Mouse (Mus musculus) CH12.LX (cell line): Measurements from ENCODE around the gene Cep104. TPM values are rescaled to one million over a fixed set of nuclear protein-coding genes. Genes with fewer than 3 reads are reported as not detected.

Experiments used
- DNase-seq: peaks from one replicate; pipeline ENCODE4 v3.0.0-alpha.2; 2013; ENCODE audit errors: extremely low read depth
- H3K27ac ChIP-seq: 2 replicates; pipeline ENCODE4 v1.5.1; 2012; ENCODE audit warnings: low read depth, mild to moderate bottlenecking, control low read depth, moderate library complexity; ENCODE audit not compliant: insufficient read depth
- H3K27me3 ChIP-seq: replicated peaks from 2 replicates; pipeline ENCODE3; 2012; ENCODE audit warnings: inconsistent platforms
- H3K36me3 ChIP-seq, 2 experiments: replicated peaks in 1 of 2; 2 replicates each; pipeline versions ENCODE3 to v1.6.1; 2012; ENCODE audit warnings: inconsistent platforms in 1 of 2, low read length in 1 of 2, mild to moderate bottlenecking in 1 of 2, mixed read lengths in 1 of 2, moderate library complexity in 1 of 2; ENCODE audit not compliant: control insufficient read depth in 1 of 2, insufficient read depth in 1 of 2
- H3K4me1 ChIP-seq, 2 experiments: 2 replicates each; pipeline ENCODE4 v1.6.1; 2012; ENCODE audit warnings: inconsistent platforms in 1 of 2, moderate library complexity in 1 of 2; ENCODE audit not compliant: insufficient read depth in 2 of 2, control insufficient read depth in 1 of 2
- H3K4me2 ChIP-seq: 2 replicates; pipeline ENCODE4 v1.6.1; 2012; ENCODE audit warnings: low read depth, mild to moderate bottlenecking, control low read depth; ENCODE audit not compliant: poor library complexity, insufficient read depth, severe bottlenecking
- H3K4me3 ChIP-seq, 3 experiments: fragments of 150-350 bp in 1 of 3; sonication (generic) in 1 of 3; replicated peaks in 1 of 3; 2 replicates each; pipeline versions ENCODE3 to v1.5.1; 2011 to 2012; ENCODE audit warnings: low read depth in 2 of 3, low read length in 2 of 3, mild to moderate bottlenecking in 2 of 3, moderate library complexity in 2 of 3, control low read depth in 1 of 3, improper control_type of control experiment in 1 of 3, inconsistent platforms in 1 of 3, mixed read lengths in 1 of 3; ENCODE audit not compliant: poor library complexity in 1 of 3
- H3K79me2 ChIP-seq: replicated peaks from 2 replicates; pipeline ENCODE4 v1.6.1; 2012; ENCODE audit warnings: mild to moderate bottlenecking, moderate library complexity; ENCODE audit not compliant: control insufficient read depth, poor library complexity, insufficient read depth, severe bottlenecking; ENCODE audit errors: extremely low read depth
- H3K9ac ChIP-seq: 2 replicates; pipeline ENCODE4 v1.6.1; 2012; ENCODE audit warnings: low read depth, mild to moderate bottlenecking, control low read depth, moderate library complexity; ENCODE audit not compliant: insufficient read depth
- H3K9me3 ChIP-seq: replicated peaks from 2 replicates; pipeline ENCODE3; 2012; ENCODE audit warnings: low read length, inconsistent platforms, mixed read lengths
- BHLHE40 ChIP-seq: IDR thresholded peaks from 2 replicates; pipeline ENCODE4 v1.6.1; 2011; ENCODE audit warnings: mild to moderate bottlenecking, low read depth, low read length, improper control_type of control experiment
- CHD1 ChIP-seq: IDR thresholded peaks from 2 replicates; pipeline ENCODE4 v1.6.1; 2012; ENCODE audit warnings: low read depth, low read length, improper control_type of control experiment, inconsistent platforms
- CHD2 ChIP-seq: IDR thresholded peaks from 2 replicates; pipeline ENCODE4 v1.6.1; 2011; ENCODE audit warnings: low read length, improper control_type of control experiment
- CTCF ChIP-seq, 2 experiments: IDR thresholded peaks in 1 of 2; conservative IDR thresholded peaks in 1 of 2; 2 replicates each; pipeline ENCODE4 v1.5.1; 2011 to 2012; ENCODE audit warnings: low read depth in 2 of 2, low read length in 2 of 2, improper control_type of control experiment in 1 of 2, inconsistent platforms in 1 of 2, mild to moderate bottlenecking in 1 of 2, moderate library complexity in 1 of 2
- E2F4 ChIP-seq: IDR thresholded peaks from 2 replicates; pipeline ENCODE4 v1.6.1; 2011; ENCODE audit warnings: low read depth, low read length, improper control_type of control experiment; ENCODE audit not compliant: insufficient replicate concordance
- ELF1 ChIP-seq: IDR thresholded peaks from 2 replicates; pipeline ENCODE4 v1.6.1; 2014; ENCODE audit warnings: low read depth, mild to moderate bottlenecking, inconsistent platforms, low read length, improper control_type of control experiment
- EP300 ChIP-seq: IDR thresholded peaks from 2 replicates; pipeline ENCODE4 v1.6.1; 2011; ENCODE audit warnings: low read length, improper control_type of control experiment
- ETS1 ChIP-seq: conservative IDR thresholded peaks from 2 replicates; pipeline ENCODE4 v1.6.1; 2012; ENCODE audit warnings: low read depth, mild to moderate bottlenecking, inconsistent platforms, low read length, improper control_type of control experiment, moderate library complexity
- GABPA ChIP-seq: IDR thresholded peaks from 2 replicates; pipeline ENCODE4 v1.6.1; 2012; ENCODE audit warnings: low read depth, low read length, improper control_type of control experiment, inconsistent platforms; ENCODE audit not compliant: insufficient replicate concordance
- HCFC1 ChIP-seq: IDR thresholded peaks from 2 replicates; pipeline ENCODE4 v1.6.1; 2012; ENCODE audit warnings: low read depth, mild to moderate bottlenecking, inconsistent platforms, low read length, improper control_type of control experiment
- IRF4 ChIP-seq: IDR thresholded peaks from 2 replicates; pipeline ENCODE4 v1.6.1; 2014; ENCODE audit warnings: low read depth, mild to moderate bottlenecking, inconsistent platforms, low read length, improper control_type of control experiment
- JUND ChIP-seq: conservative IDR thresholded peaks from 2 replicates; pipeline ENCODE4 v1.6.1; 2011; ENCODE audit warnings: low read depth, low read length, improper control_type of control experiment
- KAT2A ChIP-seq: IDR thresholded peaks from 2 replicates; pipeline ENCODE4 v1.6.1; 2012; ENCODE audit warnings: low read length, improper control_type of control experiment, inconsistent platforms; ENCODE audit not compliant: insufficient replicate concordance
- MAFK ChIP-seq: IDR thresholded peaks from 2 replicates; pipeline ENCODE4 v1.6.1; 2011; ENCODE audit warnings: low read length, improper control_type of control experiment; ENCODE audit not compliant: insufficient replicate concordance
- MAX ChIP-seq: IDR thresholded peaks from 2 replicates; pipeline ENCODE4 v1.6.1; 2011; ENCODE audit warnings: low read length, improper control_type of control experiment
- MAZ ChIP-seq: IDR thresholded peaks from 2 replicates; pipeline ENCODE4 v1.6.1; 2012; ENCODE audit warnings: low read depth, mild to moderate bottlenecking, inconsistent platforms, low read length, improper control_type of control experiment, moderate library complexity
- MEF2A ChIP-seq: IDR thresholded peaks from 2 replicates; pipeline ENCODE4 v1.6.1; 2014; ENCODE audit warnings: low read depth, mild to moderate bottlenecking, inconsistent platforms, low read length, improper control_type of control experiment, borderline replicate concordance
- MXI1 ChIP-seq: IDR thresholded peaks from 2 replicates; pipeline ENCODE4 v1.6.1; 2011; ENCODE audit warnings: mild to moderate bottlenecking, low read depth, low read length, improper control_type of control experiment
- MYC ChIP-seq: IDR thresholded peaks from 2 replicates; pipeline ENCODE4 v1.6.1; 2011; ENCODE audit warnings: low read depth, mild to moderate bottlenecking, improper control_type of control experiment, low read length
- NELFE ChIP-seq: IDR thresholded peaks from 2 replicates; pipeline ENCODE4 v1.6.1; 2011; ENCODE audit warnings: low read depth, low read length, improper control_type of control experiment
- NRF1 ChIP-seq: IDR thresholded peaks from 2 replicates; pipeline ENCODE4 v1.6.1; 2014; ENCODE audit warnings: low read depth, mild to moderate bottlenecking, inconsistent platforms, low read length, improper control_type of control experiment, moderate library complexity
- PAX5 ChIP-seq: IDR thresholded peaks from 2 replicates; pipeline ENCODE4 v1.6.1; 2012; ENCODE audit warnings: low read length, inconsistent platforms, mixed read lengths
- POLR2A ChIP-seq: IDR thresholded peaks from 2 replicates; pipeline ENCODE4 v1.6.1; 2011; ENCODE audit warnings: low read depth, mild to moderate bottlenecking, improper control_type of control experiment, low read length
- POLR2AphosphoS2 ChIP-seq: IDR thresholded peaks from 2 replicates; pipeline ENCODE4 v1.6.1; 2011; ENCODE audit warnings: low read depth, low read length, improper control_type of control experiment
- RAD21 ChIP-seq: IDR thresholded peaks from 2 replicates; pipeline ENCODE4 v1.6.1; 2011; ENCODE audit warnings: low read depth, mild to moderate bottlenecking, low read length, improper control_type of control experiment, moderate library complexity
- RCOR1 ChIP-seq: conservative IDR thresholded peaks from 2 replicates; pipeline ENCODE4 v1.6.1; 2012; ENCODE audit warnings: low read depth, mild to moderate bottlenecking, inconsistent platforms, low read length, improper control_type of control experiment
- SIN3A ChIP-seq: IDR thresholded peaks from 2 replicates; pipeline ENCODE4 v1.6.1; 2012; ENCODE audit warnings: low read length, improper control_type of control experiment, inconsistent platforms
- SMC3 ChIP-seq: IDR thresholded peaks from 2 replicates; pipeline ENCODE4 v1.6.1; 2011; ENCODE audit warnings: low read depth, low read length, improper control_type of control experiment
- TBP ChIP-seq: conservative IDR thresholded peaks from 2 replicates; pipeline ENCODE4 v1.6.1; 2011; ENCODE audit warnings: low read depth, low read length, improper control_type of control experiment
- TCF12 ChIP-seq: IDR thresholded peaks from 2 replicates; pipeline ENCODE4 v1.6.1; 2014; ENCODE audit warnings: low read depth, mild to moderate bottlenecking, inconsistent platforms, low read length, improper control_type of control experiment
- UBTF ChIP-seq: IDR thresholded peaks from 2 replicates; pipeline ENCODE4 v1.6.1; 2012; ENCODE audit warnings: low read depth, mild to moderate bottlenecking, inconsistent platforms, low read length, improper control_type of control experiment, moderate library complexity
- USF1 ChIP-seq: IDR thresholded peaks from 2 replicates; pipeline ENCODE4 v1.6.1; 2014; ENCODE audit warnings: low read depth, mild to moderate bottlenecking, inconsistent platforms, low read length, improper control_type of control experiment
- USF2 ChIP-seq: conservative IDR thresholded peaks from 2 replicates; pipeline ENCODE4 v1.6.1; 2011; ENCODE audit warnings: low read depth, low read length, improper control_type of control experiment
- ZC3H11A ChIP-seq: IDR thresholded peaks from 2 replicates; pipeline ENCODE4 v1.6.1; 2012; ENCODE audit warnings: low read depth, mild to moderate bottlenecking, inconsistent platforms, low read length, improper control_type of control experiment
- ZKSCAN1 ChIP-seq: IDR thresholded peaks from 2 replicates; pipeline ENCODE4 v1.6.1; 2012; ENCODE audit warnings: low read depth, inconsistent platforms, low read length, improper control_type of control experiment, borderline replicate concordance
- ZMIZ1 ChIP-seq: IDR thresholded peaks from 2 replicates; pipeline ENCODE4 v1.6.1; 2012; ENCODE audit warnings: low read depth, mild to moderate bottlenecking, inconsistent platforms, low read length, improper control_type of control experiment
- ZNF384 ChIP-seq: IDR thresholded peaks from 2 replicates; pipeline ENCODE4 v1.6.1; 2012; ENCODE audit warnings: low read depth, low read length, improper control_type of control experiment, inconsistent platforms
- dilution Hi-C: fragments of 300-500 bp; cut with MboI; formaldehyde crosslinking; loops from 2 replicates; pipeline ENCODE4 v1.14.3; 2020; ENCODE audit warnings: low sequenced_read_pairs; ENCODE audit not compliant: extremely low pct_unique_long_range_greater_than_20kb, extremely low pct_ligation_motif_present
- in situ Hi-C: fragments of 300-500 bp; cut with MboI; formaldehyde crosslinking; loops from 3 replicates; pipeline ENCODE4 v1.14.3; 2019; ENCODE audit warnings: low sequenced_read_pairs, low pct_ligation_motif_present, low pct_unique_long_range_greater_than_20kb, mixed read lengths
- polyA plus RNA-seq: library from polyadenylated mRNA; unstranded; fragments of >175 nt; gene quantifications from 2 replicates; pipeline ENCODE4 v1.2.1, GENCODE M21; 2012; ENCODE audit warnings: low read depth; ENCODE audit not compliant: insufficient read length
- total RNA-seq, 2 experiments: library from RNA; depleted of rRNA; stranded (reverse); fragments of 300-350 nt in 1 of 2; fragments of >200 nt in 1 of 2; gene quantifications; 2 replicates each; pipeline ENCODE4 v1.2.3; 2012 to 2014

The Cep104 gene
- total RNA-seq (2012; rRNA removed) (7.0 and 8.7 TPM in 2 replicates), total RNA-seq (2014; rRNA removed) (4.1 and 4.6 TPM in 2 replicates), polyA plus RNA-seq (10.6 and 10.9 TPM in 2 replicates)

GRCm38 (mm10) chr4:153974431-153975291 is at the start of gene Cep104, which contains the start of gene Dffb:
Gene Cep104 (plus strand): TSS chr4:153975194.
Gene Dffb (minus strand): TSS chr4:153975126.
- H3K36me3 ChIP-seq = peaks cover 20 to 52% of the 10 kb centered on the region in 2 experiments
- peak within 1 kb of the TSS; percentile 9; the same call in 1 of the 2 replicates for H3K27ac ChIP-seq
- DNase-seq = peak; percentile 92
- peak within 1 kb of the TSS; percentile 77 for H3K9ac ChIP-seq
- peak within 1 kb of the TSS; percentile 79 to 90 (median 85) for H3K4me3 ChIP-seq
- in situ Hi-C loops (no loop called here), dilution Hi-C loops (no loop called here)
- peak within 1 kb of the TSS; percentile 97 for H3K4me2 ChIP-seq
- peaks cover 4% of the 10 kb centered on the region for H3K79me2 ChIP-seq
- peaks cover 7 to 27% of the 10 kb centered on the region in 2 experiments; a peak in 3 of 4 replicates for H3K4me1 ChIP-seq
- H3K27me3 ChIP-seq = no peaks in the 10 kb centered on the region
- no peaks in the 10 kb centered on the region for H3K9me3 ChIP-seq
- TF ChIP-seq USF2 = no peak
- no peak for TF ChIP-seq MAFK
- TF ChIP-seq POLR2AphosphoS2 = peak; percentile 22; the same call in 1 of the 2 replicates
- TF ChIP-seq TCF12 = peak; percentile 93
- peak; percentile 32; the same call in 1 of the 2 replicates for TF ChIP-seq RCOR1
- TF ChIP-seq ETS1 = no peak
- no peak for TF ChIP-seq CHD1
- no peak for TF ChIP-seq ZNF384
- TF ChIP-seq ELF1 = peak; percentile 83
- peak; percentile 96 for TF ChIP-seq SIN3A
- peak; percentile 84 for TF ChIP-seq MYC
- TF ChIP-seq MAX = peak; percentile 92
- TF ChIP-seq E2F4 = no peak
- peak; percentile 74 for TF ChIP-seq NELFE
- TF ChIP-seq UBTF = peak; percentile 83; the same call in 1 of the 2 replicates
- TF ChIP-seq CTCF (conservative IDR thresholded peaks at IDR 0.05 in 1 of 2, IDR thresholded peaks at IDR 0.05 in 1 of 2; ENCODE audit: low read depth in 2 of 2, low read length in 2 of 2) = no peak
- TF ChIP-seq ZC3H11A = no peak
- TF ChIP-seq GABPA = peak; percentile 56; the same call in 1 of the 2 replicates
- TF ChIP-seq RAD21 = no peak
- TF ChIP-seq IRF4 = peak; percentile 72
- TF ChIP-seq TBP = peak; percentile 71
- TF ChIP-seq JUND = no peak
- TF ChIP-seq KAT2A = peak; percentile 91; the same call in 1 of the 2 replicates
- TF ChIP-seq USF1 = no peak
- no peak for TF ChIP-seq PAX5
- peak; percentile 84; the same call in 1 of the 2 replicates for TF ChIP-seq MEF2A
- peak; percentile 96 for TF ChIP-seq NRF1
- TF ChIP-seq HCFC1 = peak; percentile 95
- no peak for TF ChIP-seq SMC3
- no peak; the same call in 1 of the 2 replicates for TF ChIP-seq ZKSCAN1
- TF ChIP-seq CHD2 = peak; percentile 38; the same call in 1 of the 2 replicates
- peak; percentile 98 for TF ChIP-seq MXI1
- TF ChIP-seq EP300 = no peak
- peak; percentile 17; the same call in 1 of the 2 replicates for TF ChIP-seq BHLHE40
- TF ChIP-seq MAZ = peak; percentile 72; the same call in 1 of the 2 replicates
- TF ChIP-seq ZMIZ1 = peak; percentile 56; the same call in 1 of the 2 replicates
- TF ChIP-seq POLR2A = peak; percentile 66
